Mouse (Mus musculus) myocyte (in vitro differentiated cells): ENCODE data around the gene Pdzd2.

Experiments used
- MAX ChIP-seq: IDR thresholded peaks from one replicate; pipeline ENCODE4 v1.6.1; 2011; ENCODE audit warnings: low read depth, mild to moderate bottlenecking, control low read depth
- MYOD1 ChIP-seq, 3 experiments: IDR thresholded peaks; one replicate each; pipeline ENCODE4 v1.6.1; 2011; ENCODE audit warnings: control low read depth in 2 of 3, low read depth in 2 of 3, mild to moderate bottlenecking in 2 of 3, moderate library complexity in 1 of 3; ENCODE audit not compliant: insufficient read length in 2 of 3, control insufficient read depth in 1 of 3
- POLR2A ChIP-seq: IDR thresholded peaks from one replicate; pipeline ENCODE4 v1.6.1; 2011; ENCODE audit warnings: low read depth, mild to moderate bottlenecking, control low read depth, moderate library complexity; ENCODE audit not compliant: insufficient read length
- POLR2AphosphoS2 ChIP-seq: IDR thresholded peaks from one replicate; pipeline ENCODE4 v1.6.1; 2011; ENCODE audit warnings: low read depth, control low read depth; ENCODE audit not compliant: insufficient read length
- TCF12 ChIP-seq: IDR thresholded peaks from one replicate; pipeline ENCODE4 v1.6.1; 2011; ENCODE audit warnings: mild to moderate bottlenecking, control low read depth; ENCODE audit not compliant: poor library complexity, insufficient read depth, severe bottlenecking

DNA sequence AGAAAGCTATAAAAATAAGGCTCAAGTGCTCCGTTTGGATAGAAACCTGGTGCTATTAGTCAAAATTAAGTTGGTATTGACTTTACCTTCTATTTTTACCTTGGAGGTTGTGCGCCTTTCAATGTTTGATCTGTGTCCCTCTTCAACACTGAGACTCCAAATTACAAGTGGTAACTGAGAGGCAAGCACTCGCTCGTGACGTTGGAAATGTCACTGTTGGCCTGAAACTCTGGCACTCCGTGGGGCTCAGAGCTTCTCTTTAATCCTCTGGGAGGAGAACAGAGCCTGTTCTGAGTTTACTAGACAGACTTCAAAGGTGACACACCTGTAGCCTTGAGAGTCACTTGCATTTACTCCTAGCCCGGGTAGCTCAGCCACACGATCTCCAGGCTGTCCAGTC lies 120.5 kb downstream of the Pdzd2 start:
- no peak for TF ChIP-seq POLR2AphosphoS2
- TF ChIP-seq POLR2A = no peak
- TF ChIP-seq MYOD1 (IDR thresholded peaks at IDR 0.05; ENCODE audit: control insufficient read depth in 1 of 3, insufficient read length in 2 of 3, low read depth in 2 of 3) = no peak
- TF ChIP-seq TCF12 = no peak
- TF ChIP-seq MAX = no peak
